Mouse (Mus musculus): ENCODE measurements at regions not wholly inside any gene's neighbourhood (a gene's known extent, or its start where the extent isn't known, plus 50 kb on each side); places are given as distances from the start of the nearest gene placed in this dataset.

DNA sequence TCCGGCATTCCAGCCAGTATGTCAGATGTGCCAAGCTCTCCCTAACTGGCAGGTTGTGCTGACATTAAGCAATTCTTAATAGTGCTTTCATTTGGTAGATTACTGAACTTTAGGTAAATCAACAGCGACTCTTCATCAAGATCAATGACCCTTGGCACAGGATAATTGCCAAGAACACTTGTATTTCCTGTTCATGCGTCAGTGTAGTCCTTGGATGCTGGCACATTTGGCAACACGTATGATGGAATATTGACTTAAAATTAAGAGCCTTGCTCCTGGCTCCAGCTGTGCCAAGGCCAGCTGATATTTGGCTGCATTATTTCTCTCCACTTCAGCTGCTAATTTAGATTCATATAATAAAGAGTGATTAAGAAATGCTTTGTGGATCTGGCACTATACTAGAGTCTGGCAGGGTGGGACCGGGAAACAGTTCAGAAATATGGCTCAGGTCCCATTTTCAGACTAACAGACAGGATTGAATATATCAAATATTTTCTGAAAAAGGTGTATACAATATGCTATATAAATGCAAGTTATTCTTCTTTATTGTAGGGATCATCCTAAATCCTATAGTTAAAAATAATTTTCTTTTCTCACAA lies 365.5 kb downstream of the Mllt3 start:
- DNase-seq (ENCODE audit: low spot score in 2 of 2), result no peak

DNA sequence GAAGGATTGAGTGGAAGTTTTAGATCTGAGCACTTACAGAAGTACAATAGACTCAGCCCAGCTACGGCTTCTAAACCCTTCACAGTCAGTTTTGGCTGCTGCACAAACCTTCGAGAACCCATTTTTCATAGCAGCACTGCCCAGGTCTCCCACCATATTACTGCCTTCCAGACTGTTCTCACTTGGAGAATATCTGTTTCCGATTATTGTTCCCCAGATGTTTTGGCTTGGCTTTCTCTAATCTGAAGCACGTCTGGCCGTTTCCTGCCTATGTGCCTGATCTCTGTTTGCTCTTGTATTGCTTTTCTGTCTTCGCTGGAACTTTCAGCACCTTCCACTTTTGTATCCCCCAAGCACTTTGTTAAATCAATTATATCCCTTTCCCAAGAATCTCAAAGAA lies 368.0 kb downstream of the Mllt3 start:
- no peak for DNase-seq (ENCODE audit: low spot score in 2 of 2)

DNA sequence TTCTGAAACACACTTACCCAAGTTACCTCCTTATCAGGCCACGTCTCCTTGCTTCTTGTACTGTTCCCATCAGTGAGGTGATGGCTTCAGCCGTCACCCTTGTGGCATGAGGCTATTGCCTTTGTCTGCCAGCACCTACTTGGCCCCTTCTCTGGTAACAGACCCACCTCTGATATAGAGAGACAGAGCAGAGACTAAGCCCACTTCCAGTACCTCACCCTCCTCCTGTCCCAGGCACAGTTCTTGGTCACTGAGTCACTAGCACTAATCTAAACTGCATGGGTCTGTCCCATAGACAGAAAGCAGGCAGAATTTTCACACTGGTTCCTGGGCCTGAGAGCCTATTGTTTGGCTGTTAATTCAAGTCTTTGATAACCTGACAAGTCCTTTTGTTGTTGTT lies 370.3 kb downstream of the Mllt3 start:
- DNase-seq (ENCODE audit: low spot score in 2 of 2), result no peak

DNA sequence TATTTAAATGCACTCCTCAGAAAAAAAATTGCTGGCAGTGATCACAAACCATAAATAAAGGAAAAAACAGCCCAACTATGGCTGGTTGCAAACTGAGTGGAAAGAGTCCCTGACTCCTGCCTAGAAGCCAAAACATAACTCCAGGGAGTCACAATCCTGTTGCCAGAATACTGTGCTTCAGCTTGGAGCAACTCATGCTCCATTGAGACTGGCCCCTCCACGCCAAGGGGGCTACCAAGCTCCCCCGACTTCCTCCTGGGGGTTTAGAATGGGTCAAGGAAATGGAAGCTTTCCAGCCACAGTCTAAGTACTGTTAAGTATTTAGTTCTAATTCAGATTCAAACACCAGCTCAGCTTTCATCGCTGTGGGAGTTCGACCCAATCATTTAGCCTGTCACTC lies 374.8 kb downstream of the Mllt3 start:
- peak in 1 of 2 experiments; percentile 27 for DNase-seq (ENCODE audit: low spot score in 2 of 2)

DNA sequence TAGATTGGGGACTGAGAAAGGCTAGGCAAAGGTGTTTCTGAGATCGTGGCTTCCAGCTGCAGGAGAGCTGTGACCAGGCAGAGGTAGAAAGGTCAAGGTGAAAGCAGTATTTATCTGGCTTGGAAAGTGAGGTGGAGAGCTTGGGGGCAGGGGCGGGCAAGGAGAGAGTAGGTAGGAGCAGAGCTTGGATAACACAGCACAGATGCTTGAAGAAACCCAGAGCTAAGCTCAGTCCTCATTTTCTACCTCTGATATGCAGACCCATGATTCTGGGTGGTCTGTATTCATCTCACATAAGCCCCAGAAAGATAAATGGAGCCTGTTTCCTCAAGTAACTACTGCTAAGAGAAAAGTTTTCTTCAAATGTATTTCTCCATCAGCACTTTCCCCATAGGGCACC lies 375.3 kb downstream of the Mllt3 start:
- peak in 1 of 2 experiments; percentile 13 for DNase-seq (ENCODE audit: low spot score in 2 of 2)

DNA sequence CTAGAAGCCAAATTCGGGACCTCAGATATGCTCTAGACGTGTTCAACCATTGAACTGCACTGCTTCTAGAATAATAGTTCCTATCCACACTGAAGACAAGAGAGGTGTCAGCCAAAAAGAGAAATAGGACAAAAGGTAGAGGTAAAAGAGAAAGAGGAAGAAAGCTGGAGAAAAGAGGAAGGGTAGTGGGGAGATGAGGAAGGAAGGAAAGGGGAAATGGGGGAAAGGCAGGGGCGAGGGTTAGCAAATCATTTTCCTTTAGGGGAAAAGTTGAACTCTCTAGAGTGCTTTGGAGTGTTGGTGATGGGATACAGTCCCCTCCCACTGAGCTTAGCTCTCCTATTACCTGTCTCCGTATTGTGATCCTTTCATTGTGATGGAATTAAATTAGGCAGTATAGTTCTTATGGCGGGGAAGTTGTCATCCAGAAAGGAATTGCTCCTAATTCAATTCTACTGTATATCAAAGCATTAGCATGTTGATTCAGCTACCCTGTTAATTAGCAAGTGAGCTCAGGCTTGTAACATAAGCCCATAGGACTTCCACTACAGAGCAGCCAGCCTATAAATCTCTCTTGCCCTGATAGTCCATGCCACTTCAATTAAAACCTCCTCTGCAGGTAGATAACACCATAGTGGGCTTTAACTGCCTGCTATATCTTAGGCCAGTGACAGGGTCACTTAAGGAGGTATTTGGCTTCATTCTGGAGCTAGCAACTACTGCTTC lies 379.6 kb downstream of the Mllt3 start:
- no peak for DNase-seq (ENCODE audit: low spot score in 2 of 2)

DNA sequence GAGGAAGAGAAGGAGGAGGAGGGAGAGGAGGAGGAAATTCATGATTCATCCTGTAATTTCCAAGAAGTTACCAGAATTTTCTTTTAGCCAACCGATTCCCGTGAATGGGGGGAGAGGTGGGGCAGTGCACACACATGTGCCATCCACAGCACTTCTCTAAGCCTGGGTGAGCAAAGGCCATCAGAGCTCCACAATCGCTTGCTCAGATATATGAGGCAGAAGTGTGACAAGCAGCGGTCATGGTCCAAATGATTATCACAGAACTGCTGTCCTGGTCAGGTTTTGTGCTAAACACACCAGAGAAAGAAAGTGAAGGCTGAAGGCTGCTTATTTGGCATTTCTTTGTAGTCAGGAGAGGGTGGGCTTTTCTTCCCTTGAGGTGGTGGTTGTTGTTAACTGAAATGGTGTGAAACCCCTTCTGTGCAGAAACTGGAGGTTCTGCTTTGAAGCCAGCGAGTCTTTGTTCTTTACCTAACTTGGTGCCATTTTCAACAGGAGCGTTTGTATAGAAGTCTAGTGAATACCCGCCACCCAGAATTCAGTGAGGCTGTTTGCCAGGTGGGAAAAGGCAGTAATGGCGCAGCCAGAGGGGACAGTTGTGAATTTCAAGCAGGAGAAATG lies 380.7 kb downstream of the Mllt3 start:
- DNase-seq (ENCODE audit: low spot score in 2 of 2), result no peak

DNA sequence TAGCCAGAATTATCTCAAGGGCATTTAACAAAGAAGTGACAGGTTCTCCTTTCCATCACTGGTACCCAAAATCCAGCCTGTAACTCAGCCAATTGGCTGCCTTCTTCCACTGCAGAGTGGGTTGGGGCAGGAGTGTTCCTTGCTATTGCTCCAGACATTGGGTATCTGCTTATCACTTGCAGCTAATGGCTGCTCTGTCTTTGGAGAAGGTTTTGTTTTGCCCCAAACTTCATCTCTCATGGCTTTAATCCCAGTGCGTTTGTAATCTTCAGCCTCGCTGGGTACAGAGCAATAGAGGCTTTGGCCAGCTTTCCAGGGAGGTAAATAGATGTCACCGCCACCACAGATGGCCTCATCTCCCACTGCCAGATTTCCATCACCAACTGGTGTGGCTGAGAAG lies 381.9 kb downstream of the Mllt3 start:
- DNase-seq (ENCODE audit: low spot score in 2 of 2), result no peak

DNA sequence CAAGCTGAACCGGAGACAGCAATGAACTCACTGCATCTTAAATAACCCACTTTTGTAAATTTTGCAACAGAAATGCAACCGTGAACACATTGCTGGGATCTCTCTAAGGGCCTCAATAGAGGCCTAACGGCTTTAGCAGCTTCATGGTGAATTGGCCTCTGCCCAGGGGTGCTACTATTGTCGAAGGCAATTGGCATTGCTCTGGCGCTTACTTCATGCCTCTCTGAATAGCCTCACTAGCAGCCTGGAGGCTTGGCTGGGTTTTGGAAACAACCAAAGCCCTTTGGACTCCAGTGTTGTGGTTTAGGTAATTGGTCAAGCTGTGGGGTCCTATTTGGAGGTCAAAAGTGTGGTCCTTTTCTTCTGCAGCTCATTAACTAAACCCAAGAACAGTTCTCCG lies 382.3 kb downstream of the Mllt3 start:
- no peak for DNase-seq (ENCODE audit: low spot score in 2 of 2)

DNA sequence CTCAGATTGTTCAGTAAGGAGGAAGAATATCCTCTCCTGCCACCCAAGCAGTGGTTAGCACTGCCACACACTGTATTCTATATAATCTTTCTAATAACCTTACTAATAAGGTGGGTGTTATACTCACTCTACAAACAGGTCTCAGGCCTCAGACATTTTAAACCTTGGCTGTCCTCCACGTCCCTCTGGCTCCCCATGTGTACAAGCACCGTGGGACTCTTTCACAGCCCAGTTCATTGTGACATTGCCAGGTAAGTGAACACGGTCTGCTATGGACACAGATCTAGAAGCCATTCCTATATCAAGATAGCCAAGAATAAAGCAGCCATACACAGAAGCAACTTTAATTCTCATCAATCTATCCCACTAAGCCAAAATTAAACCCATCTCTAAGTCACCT lies 382.8 kb downstream of the Mllt3 start:
- DNase-seq (ENCODE audit: low spot score in 2 of 2), result no peak

DNA sequence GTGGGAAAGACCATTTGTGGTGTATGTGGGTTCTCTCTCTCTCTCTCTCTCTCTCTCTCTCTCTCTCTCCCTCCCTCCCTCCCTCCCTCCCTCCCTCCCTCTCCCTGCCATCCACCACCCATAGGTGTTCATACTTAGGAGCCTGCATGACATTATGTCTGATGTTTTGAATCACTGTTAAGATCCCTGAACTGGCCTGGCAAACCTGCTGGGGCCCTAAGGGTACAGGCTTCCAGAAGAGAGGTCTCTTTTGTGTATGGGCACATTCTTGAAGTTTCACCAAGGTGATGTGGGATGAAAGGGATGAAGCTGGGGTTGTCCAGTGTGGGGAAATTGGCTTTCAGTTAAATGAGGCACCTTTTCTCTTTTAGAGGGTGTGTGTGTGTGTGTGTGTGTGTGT lies 384.2 kb downstream of the Mllt3 start:
- DNase-seq (ENCODE audit: low spot score in 2 of 2), result no peak

DNA sequence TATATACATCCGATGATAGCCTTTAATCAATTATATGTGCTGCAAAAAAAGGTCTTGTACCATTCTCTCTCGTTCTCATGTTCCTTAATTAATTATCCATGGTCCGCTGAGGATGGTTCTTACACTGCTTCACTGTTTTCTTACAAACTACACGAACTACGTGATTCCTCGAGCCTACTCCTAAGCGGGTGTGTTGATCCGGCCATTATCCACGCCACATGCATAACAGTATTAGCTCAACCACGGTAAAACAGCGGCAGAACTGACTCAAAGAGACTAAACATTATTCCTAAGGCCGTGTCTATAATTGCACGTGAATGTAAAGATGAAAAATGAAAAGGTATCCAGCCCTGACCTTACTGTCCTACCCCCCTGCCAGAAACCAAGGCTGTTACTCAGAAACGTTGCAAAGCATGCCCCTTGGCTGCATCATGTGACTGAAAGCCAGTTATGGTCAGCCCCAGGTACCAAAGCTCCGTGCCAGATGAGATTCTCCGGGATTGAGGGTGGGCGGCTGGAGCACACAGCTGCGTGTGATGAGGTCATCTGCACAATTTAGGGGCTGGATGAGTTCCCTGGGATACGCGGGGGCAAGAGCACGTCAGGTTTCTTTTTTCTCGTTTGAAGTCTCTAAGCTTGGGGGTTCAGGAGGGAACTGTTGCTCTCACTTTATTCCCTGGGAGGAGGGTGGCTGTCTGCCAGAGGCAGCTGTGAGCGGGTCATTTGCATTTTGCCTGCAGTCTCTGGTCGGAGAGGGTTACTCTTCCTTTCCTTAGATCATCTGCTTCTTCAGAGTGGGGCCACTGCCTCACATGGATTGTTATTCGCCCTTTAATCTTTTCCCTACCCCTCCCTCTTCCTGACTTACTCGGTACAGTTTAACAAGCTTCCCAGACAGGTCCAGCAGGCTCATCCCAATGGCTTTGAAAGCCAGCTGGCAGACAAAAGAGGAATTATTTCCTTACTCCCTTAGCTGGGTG lies 384.9 kb downstream of the Mllt3 start:
- DNase-seq (ENCODE audit: low spot score in 2 of 2), result no peak

DNA sequence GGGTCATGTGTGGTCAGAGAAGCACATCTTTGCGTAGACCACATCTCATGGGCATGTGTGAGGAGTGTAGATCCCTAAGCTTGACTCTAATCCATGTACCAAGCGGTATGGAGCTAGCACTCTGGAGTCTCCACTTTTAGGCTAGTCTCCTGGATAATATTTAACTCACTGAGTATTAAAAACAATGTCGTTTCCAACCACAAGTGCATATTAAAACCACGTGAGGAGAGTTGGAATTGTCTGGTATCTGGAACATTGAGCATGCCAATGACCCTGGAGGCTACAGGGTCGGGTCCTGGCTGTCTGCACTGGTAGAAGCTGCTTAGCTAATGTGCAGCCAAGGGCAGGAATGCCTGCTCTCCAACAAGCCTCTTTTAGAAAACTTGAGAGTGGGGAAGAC lies 391.2 kb downstream of the Mllt3 start:
- DNase-seq (ENCODE audit: low spot score in 2 of 2), result no peak

DNA sequence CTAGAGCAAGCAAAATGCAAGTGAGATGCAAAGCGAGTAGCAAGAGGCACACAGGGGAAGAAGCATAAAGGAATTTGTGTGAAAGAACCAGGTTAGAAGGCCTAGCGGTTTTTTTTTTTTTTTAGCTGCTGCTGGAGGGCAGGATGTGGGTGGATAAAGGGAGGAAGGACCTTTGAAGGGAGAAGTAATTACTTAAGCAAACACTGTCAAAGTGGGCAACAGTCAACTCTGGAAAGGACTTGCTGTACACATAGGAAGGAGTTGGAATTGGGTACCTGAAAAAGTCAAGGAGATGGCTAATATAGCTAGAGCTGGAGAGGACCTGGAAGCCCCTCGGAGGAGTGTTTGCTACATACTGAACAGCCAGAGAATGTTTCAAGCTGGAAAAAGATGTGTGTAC lies 391.6 kb downstream of the Mllt3 start:
- no peak for DNase-seq (ENCODE audit: low spot score in 2 of 2)

DNA sequence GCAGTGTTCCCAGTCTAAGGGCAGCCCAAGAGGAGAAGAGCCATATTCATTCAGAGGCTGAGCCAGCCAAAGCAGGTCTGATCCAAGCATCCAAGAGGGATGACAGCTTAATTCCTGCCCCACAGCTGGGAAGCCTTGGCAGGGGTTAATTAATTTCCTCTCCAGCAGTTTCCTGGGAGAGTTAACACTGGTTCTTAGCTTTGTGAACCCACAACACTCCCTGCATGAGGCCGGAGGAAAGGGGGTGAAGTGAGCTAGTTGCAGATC lies 394.9 kb downstream of the Mllt3 start:
- DNase-seq (ENCODE audit: low spot score in 2 of 2), result no peak

DNA sequence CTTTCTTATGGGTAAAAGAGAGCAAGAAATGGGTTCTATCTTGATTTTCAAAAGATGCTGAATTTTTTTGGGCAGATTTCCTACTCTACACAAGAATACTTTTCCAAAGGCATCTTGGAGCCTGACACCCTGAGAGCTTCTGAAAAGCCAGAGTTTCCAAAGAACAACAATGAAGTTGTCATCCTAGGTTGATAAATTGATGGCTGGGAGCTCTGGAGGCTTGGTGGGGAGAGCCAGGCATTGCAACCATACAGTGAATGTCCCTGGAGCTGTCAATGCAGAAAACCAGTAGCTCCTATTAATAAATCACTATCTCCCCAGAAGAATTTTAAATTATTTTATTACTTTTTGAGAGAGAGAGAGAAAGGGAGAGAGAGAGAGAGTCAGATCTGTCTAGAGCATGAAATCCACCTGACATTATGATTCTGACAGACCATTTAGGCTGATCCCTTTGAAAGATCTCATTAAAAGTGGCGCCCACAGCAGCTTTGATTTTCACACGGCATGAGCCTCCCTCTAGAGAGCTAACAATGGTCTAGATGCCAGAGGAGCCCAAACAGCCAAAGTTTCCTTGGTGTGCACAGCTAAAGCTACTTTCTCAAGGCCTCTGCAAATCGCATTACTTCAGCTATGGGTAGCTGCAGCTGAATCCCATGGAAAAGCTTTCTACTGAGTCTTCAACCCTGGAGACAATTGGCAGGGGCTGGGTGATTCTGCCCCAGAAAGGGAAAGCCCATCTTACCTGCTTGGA lies 395.4 kb downstream of the Mllt3 start:
- no peak for DNase-seq (ENCODE audit: low spot score in 2 of 2)

DNA sequence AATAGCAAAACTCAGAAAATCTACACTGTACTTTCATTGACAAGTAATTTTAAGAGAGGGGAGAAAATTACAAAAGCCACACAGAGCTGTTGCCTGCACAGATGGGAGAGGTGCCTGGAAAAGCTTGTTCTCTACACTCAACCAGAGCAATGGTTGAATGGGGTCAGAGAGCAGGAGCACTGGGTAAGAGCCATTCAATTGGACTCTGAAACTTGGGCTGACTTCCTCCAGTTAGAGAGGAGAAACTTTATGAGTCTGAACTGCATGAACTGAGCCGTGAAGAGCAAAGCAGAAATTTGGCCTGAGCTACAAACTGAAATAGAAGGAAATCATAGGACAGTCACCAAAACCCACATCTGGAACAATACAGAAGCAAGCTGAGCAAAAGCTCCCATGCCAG lies 380.8 kb upstream of the Slc24a2 start:
- no peak for DNase-seq (ENCODE audit: low spot score in 2 of 2)

DNA sequence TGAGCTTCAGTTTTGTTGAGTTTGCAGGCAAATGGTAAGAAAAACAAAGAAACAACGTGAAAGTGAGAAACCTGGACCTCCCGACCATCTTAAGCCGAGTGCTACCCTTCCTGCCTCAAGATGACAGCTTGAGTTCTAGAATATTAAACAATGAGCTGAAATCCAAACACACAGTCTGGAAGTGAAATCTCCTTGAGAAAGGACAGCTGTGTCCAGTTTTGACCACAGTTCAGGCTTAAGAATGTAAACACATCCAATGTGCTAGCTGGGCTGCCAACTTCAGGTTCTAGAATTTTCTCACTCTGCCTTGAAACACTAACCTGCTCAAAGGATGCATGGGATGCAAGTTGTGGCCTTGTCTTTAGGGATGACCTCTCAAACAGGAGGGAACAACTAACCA lies 363.4 kb upstream of the Slc24a2 start:
- no peak for DNase-seq (ENCODE audit: low spot score in 2 of 2)

DNA sequence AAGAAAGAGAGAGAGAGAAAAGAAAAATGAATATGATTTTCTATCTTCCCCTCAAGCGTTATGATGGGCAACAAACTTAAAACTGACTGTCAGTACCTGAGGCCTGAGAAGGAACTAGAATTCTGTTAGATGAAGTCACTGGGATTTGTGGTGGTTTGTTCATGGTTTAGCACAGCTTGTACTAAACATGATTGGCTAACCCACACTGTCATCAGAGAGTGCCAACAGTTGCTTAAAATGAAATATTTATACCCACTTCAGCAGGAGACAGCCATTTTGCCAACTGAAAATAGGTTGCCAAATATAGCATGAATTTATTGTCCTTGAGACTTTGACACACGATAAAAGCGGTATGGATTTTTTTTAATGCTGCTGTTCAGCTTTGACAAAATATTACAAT lies 360.5 kb upstream of the Slc24a2 start:
- no peak for DNase-seq (ENCODE audit: low spot score in 2 of 2)

DNA sequence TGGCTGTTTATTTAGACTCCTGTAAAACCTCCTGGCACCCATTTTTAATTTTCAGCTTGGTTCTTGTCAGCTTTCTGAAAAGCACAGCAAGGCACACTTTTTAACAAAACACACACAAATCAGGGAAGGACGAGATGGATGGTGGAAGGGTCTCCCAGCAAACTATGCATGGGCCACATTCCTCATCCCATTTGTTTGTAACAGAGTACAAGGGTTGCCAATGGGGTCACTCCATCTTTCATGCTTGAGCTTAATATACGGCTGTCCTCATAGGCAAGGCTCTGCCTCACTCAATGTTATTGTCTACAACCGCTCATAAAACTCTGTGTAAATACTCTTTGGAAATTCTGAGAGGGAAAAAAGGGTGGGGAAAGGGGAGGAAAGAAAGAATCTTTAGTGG lies 347.9 kb upstream of the Slc24a2 start:
- DNase-seq (ENCODE audit: low spot score in 2 of 2), result no peak

DNA sequence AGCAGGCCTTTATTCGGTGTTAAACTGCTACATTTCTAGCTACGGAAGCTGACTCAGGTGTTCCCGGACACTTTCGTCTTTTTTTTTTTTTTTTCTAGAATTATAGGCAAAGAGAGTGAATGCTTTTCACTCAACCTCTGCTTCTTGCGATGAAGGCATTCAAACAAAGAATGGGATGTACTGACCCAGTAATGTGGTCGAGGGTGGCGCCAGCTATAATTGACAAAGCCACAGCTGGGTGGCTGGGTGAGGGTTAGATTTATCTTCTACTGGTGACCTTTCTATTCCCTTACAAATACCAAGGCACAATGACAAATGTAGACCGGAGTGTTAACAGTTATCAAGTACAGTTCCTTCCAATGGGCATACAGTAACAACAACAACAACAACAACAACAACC lies 340.7 kb upstream of the Slc24a2 start:
- no peak for DNase-seq (ENCODE audit: low spot score in 2 of 2)

DNA sequence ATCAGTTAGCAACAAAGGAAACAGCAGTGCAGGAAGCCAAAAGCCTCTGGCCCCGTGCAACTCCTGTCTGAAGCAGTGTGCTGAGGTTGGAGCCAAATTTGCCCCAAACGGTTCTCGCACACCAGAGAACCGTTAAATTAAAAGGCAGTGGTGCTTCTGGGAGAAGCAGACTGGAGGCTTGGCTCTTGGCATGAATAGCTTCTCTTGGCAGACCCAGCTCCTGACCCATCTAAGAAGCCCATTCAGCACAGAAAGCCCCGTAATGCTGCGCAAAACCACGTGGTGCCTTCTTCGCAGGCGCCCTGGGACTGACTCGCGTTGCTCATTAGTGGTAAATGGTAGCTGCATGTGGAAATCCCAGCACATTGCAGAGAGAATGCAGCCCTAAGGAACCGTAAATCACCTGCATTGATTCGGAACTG lies 340.2 kb upstream of the Slc24a2 start:
- no peak for DNase-seq (ENCODE audit: low spot score in 2 of 2)
